Mouse (Mus musculus) heart, postnatal 36 days (tissue): ENCODE data around the gene Aebp2. TPM values are rescaled to one million over a fixed set of nuclear protein-coding genes. Genes with fewer than 3 reads are reported as not detected.
"Not testable (repeated sequence)": the region's sequence is repeated elsewhere in the genome, so short reads cannot be mapped to it uniquely, and the experiment has no call there.

Source experiments
- DNase-seq, 2 experiments: peaks; one replicate each; pipeline ENCODE4 v3.0.0; 2021 to 2022
- intact Hi-C: fragments of 180-260 bp; cut with DNase I; formaldehyde crosslinking; loops from one replicate; pipeline ENCODE4 v1.15.1; 2025
- total RNA-seq, 2 experiments: library from RNA; stranded (reverse); gene quantifications; 2 replicates each; pipeline ENCODE4 v1.2.3; 2021

The Aebp2 gene
- total RNA-seq, result 10 to 100 TPM; 37.5 to 39.2 TPM

- no peak for DNase-seq
- intact Hi-C loops, result no loop called here
Measured at GRCm38 (mm10) chr6:140622391-140623225, at the start of gene Aebp2. Gene Aebp2 (plus strand): TSS chr6:140622663.

- intact Hi-C loops, result no loop called here
- DNase-seq, result no peak
Measured at GRCm38 (mm10) chr6:140574943-140575342, 47.5 kb upstream of the Aebp2 start.

GRCm38 (mm10) chr6:140576133-140576532 lies 46.3 kb upstream of the Aebp2 start:
- intact Hi-C loops, result no loop called here
- DNase-seq, result no peak

- DNase-seq, result no peak
- intact Hi-C loops, result no loop called here
Measured at GRCm38 (mm10) chr6:140576961-140577821, 45.3 kb upstream of the Aebp2 start.

GRCm38 (mm10) chr6:140577822-140578170 lies 44.7 kb upstream of the Aebp2 start:
- intact Hi-C loops, result no loop called here

GRCm38 (mm10) chr6:140578985-140579384 lies 43.5 kb upstream of the Aebp2 start:
- intact Hi-C loops, DNase-seq: not testable (repeated sequence)

More at GRCm38 (mm10) chr6:140577822-140578170, 44.7 kb upstream of the Aebp2 start:
- DNase-seq, result no peak

GRCm38 (mm10) chr6:140580170-140580569 lies 42.3 kb upstream of the Aebp2 start:
- no peak for DNase-seq
- intact Hi-C loops, result no loop called here

GRCm38 (mm10) chr6:140586714-140587259 lies 35.7 kb upstream of the Aebp2 start:
- intact Hi-C loops, result no loop called here

GRCm38 (mm10) chr6:140591331-140591730 lies 31.1 kb upstream of the Aebp2 start:
- intact Hi-C loops, result no loop called here
- no peak for DNase-seq

More at GRCm38 (mm10) chr6:140586714-140587259, 35.7 kb upstream of the Aebp2 start:
- no peak for DNase-seq

- no peak for DNase-seq
- intact Hi-C loops, result no loop called here
Measured at GRCm38 (mm10) chr6:140592713-140593112, 29.8 kb upstream of the Aebp2 start.

GRCm38 (mm10) chr6:140593420-140594170 lies 28.9 kb upstream of the Aebp2 start:
- intact Hi-C loops, result no loop called here

GRCm38 (mm10) chr6:140595551-140595950 lies 26.9 kb upstream of the Aebp2 start:
- intact Hi-C loops, result not testable (repeated sequence)

More at GRCm38 (mm10) chr6:140593420-140594170, 28.9 kb upstream of the Aebp2 start:
- DNase-seq, result peak; percentile 58 to 67

GRCm38 (mm10) chr6:140597381-140598329 lies 24.8 kb upstream of the Aebp2 start:
- no peak for DNase-seq
- intact Hi-C loops, result no loop called here

More at GRCm38 (mm10) chr6:140595551-140595950, 26.9 kb upstream of the Aebp2 start:
- DNase-seq, result not testable (repeated sequence)

- DNase-seq, result no peak
- intact Hi-C loops, result no loop called here
Measured at GRCm38 (mm10) chr6:140598516-140598915, 23.9 kb upstream of the Aebp2 start.

GRCm38 (mm10) chr6:140599337-140599736 lies 23.1 kb upstream of the Aebp2 start:
- no peak for DNase-seq
- intact Hi-C loops, result no loop called here

GRCm38 (mm10) chr6:140600671-140601070 lies 21.8 kb upstream of the Aebp2 start:
- DNase-seq, intact Hi-C loops: not testable (repeated sequence)

- DNase-seq, result no peak
- intact Hi-C loops, result no loop called here
Measured at GRCm38 (mm10) chr6:140601175-140601574, 21.3 kb upstream of the Aebp2 start.

GRCm38 (mm10) chr6:140603228-140603944 lies 19.1 kb upstream of the Aebp2 start:
- intact Hi-C loops, result no loop called here

More at GRCm38 (mm10) chr6:140603228-140603944, 19.1 kb upstream of the Aebp2 start:
- DNase-seq, result no peak
